Mouse (Mus musculus): ENCODE data around the gene Ahsg.

DNA sequence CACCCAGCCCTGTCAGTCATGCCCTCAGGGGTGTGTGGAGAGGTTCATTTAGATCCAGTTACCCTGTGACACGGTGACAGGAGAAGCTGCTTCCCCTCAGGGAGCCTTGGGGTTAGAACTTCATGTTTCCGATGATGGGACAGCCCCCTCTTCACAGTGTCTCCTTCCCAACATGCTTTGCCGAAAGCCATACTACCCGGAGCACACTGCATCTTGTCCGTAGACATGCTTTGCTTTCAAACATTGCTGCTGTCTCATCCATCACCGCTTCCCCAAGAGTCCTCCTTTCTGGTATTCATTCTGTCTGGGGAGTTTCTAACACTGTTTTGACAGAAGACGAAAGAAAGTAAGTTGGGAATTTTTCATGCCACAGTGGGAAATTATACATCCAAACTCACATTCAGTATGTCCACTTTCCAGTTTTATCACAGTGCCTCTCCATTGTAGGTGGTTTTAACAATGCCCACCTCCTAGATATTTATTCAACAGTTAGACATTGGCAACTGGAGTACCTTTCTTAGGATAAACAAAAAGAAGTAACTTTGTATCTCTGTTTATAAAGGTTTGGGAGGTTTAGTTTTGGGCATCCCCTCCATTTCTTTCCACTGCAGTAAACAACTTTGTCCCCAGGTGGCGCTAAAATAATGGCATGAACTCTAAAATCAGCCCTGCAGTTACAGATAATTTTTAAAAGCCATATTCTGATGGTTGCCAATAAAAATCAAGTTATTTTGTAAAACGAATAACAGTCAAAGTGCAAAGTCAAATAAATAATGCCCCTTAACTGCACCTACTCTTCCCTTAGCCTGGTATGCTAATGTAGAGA, 14.6 kb upstream of the Ahsg start:
- no peak for TF ChIP-seq POLR2A (IDR thresholded peaks at IDR 0.05; ENCODE audit: insufficient read depth, low read length)
- no peak for TF ChIP-seq EP300 (IDR thresholded peaks at IDR 0.05; ENCODE audit: insufficient read depth, low read depth, low read length)
- TF ChIP-seq CTCF (IDR thresholded peaks at IDR 0.05; ENCODE audit: low read depth, low read length), result no peak

All from ES-Bruce4 (cell line).